Mouse (Mus musculus) stomach, adult 2 months (tissue): ENCODE measurements around the gene B130006D01Rik. TPM values are rescaled to one million over a fixed set of nuclear protein-coding genes. Genes with fewer than 3 reads are reported as not detected.

Experiments
- polyA plus RNA-seq: library from polyadenylated mRNA; depleted of rRNA; stranded (reverse); fragments of >200 nt; gene quantifications from 2 replicates; pipeline ENCODE4 v1.2.3, GENCODE M21; 2012; rRNA removed

Gene B130006D01Rik
- not detected in 2 replicates for polyA plus RNA-seq

GRCm38 (mm10) chr11:95723287-95723686 lies at the start of gene B130006D01Rik:
Gene B130006D01Rik, plus strand, starts transcription at chr11:95723587.

DNA sequence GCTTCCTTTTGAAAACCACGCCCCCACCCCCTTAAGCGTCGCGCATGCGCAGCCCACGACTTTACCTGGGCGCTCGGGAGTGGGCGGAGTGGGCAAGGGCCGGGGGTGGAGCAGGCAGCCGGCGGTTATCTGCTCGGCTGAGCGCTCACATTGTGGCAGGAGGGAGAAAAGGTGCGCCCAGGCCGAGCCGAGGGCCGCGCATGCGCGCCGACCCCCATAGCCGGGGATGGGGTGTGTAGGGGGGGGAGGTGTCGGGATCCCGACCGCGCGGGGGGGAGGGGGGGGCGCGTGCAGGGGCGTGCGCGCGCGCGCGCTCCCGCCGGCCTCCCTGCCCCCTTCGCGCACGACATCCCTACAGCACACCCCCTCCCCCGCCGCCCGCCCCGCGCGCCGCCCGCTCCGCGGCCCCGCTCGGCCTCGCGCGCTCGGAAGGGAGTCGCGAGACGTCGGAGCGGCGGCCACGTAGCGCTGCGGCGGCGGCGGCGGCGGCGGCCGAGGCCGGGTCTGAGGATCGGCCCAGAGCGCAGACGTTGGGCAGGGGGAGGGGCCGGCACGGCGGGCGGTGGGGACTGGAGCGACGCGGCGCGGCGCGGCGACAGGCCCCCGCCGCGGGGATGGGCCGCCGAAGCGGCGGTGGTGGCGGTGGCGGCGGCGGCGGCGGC lies 10.7 kb upstream of the B130006D01Rik start, which contains the start of gene Zfp652:
Gene Zfp652 (plus strand): TSS at position 111 of the 662 bp plus-strand sequence.

Other genes with a start within 250 kb of the B130006D01Rik start
- 1.6 and 2.4 TPM in 2 replicates for gene Nxph3, start 209.0 kb upstream of the B130006D01Rik start, polyA plus RNA-seq
- 3.1 and 3.4 TPM in 2 replicates for gene Ngfr, start 135.9 kb upstream of the B130006D01Rik start, polyA plus RNA-seq
- gene Phb, start 56.6 kb upstream of the B130006D01Rik start, polyA plus RNA-seq: 52.8 and 56.7 TPM in 2 replicates
- 8.0 and 8.2 TPM in 2 replicates for gene Zfp652, start 10.9 kb upstream of the B130006D01Rik start, polyA plus RNA-seq
- gene Phospho1, start 100.9 kb downstream of the B130006D01Rik start, polyA plus RNA-seq: 53.5 and 93.0 TPM in 2 replicates
- 0.31 and 0.52 TPM in 2 replicates for gene Gngt2, start 113.6 kb downstream of the B130006D01Rik start, polyA plus RNA-seq
- 13.6 and 14.7 TPM in 2 replicates for gene Abi3, start 118.9 kb downstream of the B130006D01Rik start, polyA plus RNA-seq
- 0.95 and 1.1 TPM in 2 replicates for gene B4galnt2, start 191.3 kb downstream of the B130006D01Rik start, polyA plus RNA-seq